Mouse (Mus musculus): ENCODE data around the gene Rnls. TPM values are rescaled to one million over a fixed set of nuclear protein-coding genes. Genes with fewer than 3 reads are reported as not detected.

Gene Rnls
- polyA plus RNA-seq, 1 experiment from 2014 or later: 7.6 TPM

- peak overlapping the region; percentile 12; the same call in 1 of the 2 replicates for H3K4me2 ChIP-seq
- 44% methylated on average over 12 of the region's 12 CpGs for WGBS
- no peaks in the 10 kb centered on the region for H3K36me3 ChIP-seq
- no peak overlapping the region for H3K4me3 ChIP-seq (replicated peaks)
- H3K4me1 ChIP-seq: peaks cover 30% of the 10 kb centered on the region
- H3K27me3 ChIP-seq: no peaks in the 10 kb centered on the region
- no peak overlapping the region for H3K9ac ChIP-seq
- peak overlapping the region; percentile 72 for H3K27ac ChIP-seq
- no peaks in the 10 kb centered on the region for H3K9me3 ChIP-seq (replicated peaks)
- peak; percentile 57 for ATAC-seq (replicated peaks; ENCODE audit: low FRiP score)
Observed at GRCm38 (mm10) chr19:33222595-33223223, 169.4 kb downstream of the Rnls start.

GRCm38 (mm10) chr19:33217791-33218300 is 174.2 kb downstream of the Rnls start:
- peaks cover 10% of the 10 kb centered on the region for H3K4me1 ChIP-seq
- no peak overlapping the region for H3K9ac ChIP-seq
- H3K27ac ChIP-seq: no peak overlapping the region
- no peaks in the 10 kb centered on the region for H3K27me3 ChIP-seq
- H3K36me3 ChIP-seq: no peaks in the 10 kb centered on the region
- H3K4me2 ChIP-seq: no peak overlapping the region
- 81% methylated on average over 6 of the region's 6 CpGs for WGBS
- H3K4me3 ChIP-seq (replicated peaks): no peak overlapping the region
- no peak for ATAC-seq (replicated peaks; ENCODE audit: low FRiP score)
- H3K9me3 ChIP-seq (replicated peaks): no peaks in the 10 kb centered on the region

- H3K9ac ChIP-seq: no peak overlapping the region
- no peak overlapping the region for H3K4me3 ChIP-seq (replicated peaks)
- no peaks in the 10 kb centered on the region for H3K27me3 ChIP-seq
- no peak for ATAC-seq (replicated peaks; ENCODE audit: low FRiP score)
- no peaks in the 10 kb centered on the region for H3K36me3 ChIP-seq
- H3K4me1 ChIP-seq: 0 out of 2 replicates have a peak, but pooled peaks cover 4% of the 10 kb centered on the region
- H3K27ac ChIP-seq: no peak overlapping the region
- H3K9me3 ChIP-seq (replicated peaks): no peaks in the 10 kb centered on the region
- 80% methylated on average over 2 of the region's 2 CpGs for WGBS
- no peak overlapping the region for H3K4me2 ChIP-seq
Observed at GRCm38 (mm10) chr19:33209709-33210108, 182.4 kb downstream of the Rnls start.

GRCm38 (mm10) chr19:33207991-33208390 is 184.1 kb downstream of the Rnls start:
- no peak for ATAC-seq (replicated peaks; ENCODE audit: low FRiP score)
- 0 out of 2 replicates have a peak, but pooled peaks cover 4% of the 10 kb centered on the region for H3K4me1 ChIP-seq
- WGBS: 9% methylated on average over 1 of the region's 1 CpGs
- no peak overlapping the region for H3K4me2 ChIP-seq
- no peaks in the 10 kb centered on the region for H3K9me3 ChIP-seq (replicated peaks)
- no peaks in the 10 kb centered on the region for H3K27me3 ChIP-seq
- no peaks in the 10 kb centered on the region for H3K36me3 ChIP-seq
- H3K4me3 ChIP-seq (replicated peaks): no peak overlapping the region
- no peak overlapping the region for H3K9ac ChIP-seq
- H3K27ac ChIP-seq: 0 out of 2 replicates have a peak overlapping the region, but pooled peaks have one; percentile 32

GRCm38 (mm10) chr19:33205389-33205788 is 186.7 kb downstream of the Rnls start:
- H3K27ac ChIP-seq: no peak overlapping the region
- no peak overlapping the region for H3K9ac ChIP-seq
- no peaks in the 10 kb centered on the region for H3K9me3 ChIP-seq (replicated peaks)
- H3K4me3 ChIP-seq (replicated peaks): no peak overlapping the region
- H3K4me1 ChIP-seq: 0 out of 2 replicates have a peak, but pooled peaks cover 4% of the 10 kb centered on the region
- 87% methylated on average over 2 of the region's 2 CpGs for WGBS
- no peaks in the 10 kb centered on the region for H3K27me3 ChIP-seq
- ATAC-seq (replicated peaks; ENCODE audit: low FRiP score): no peak
- no peaks in the 10 kb centered on the region for H3K36me3 ChIP-seq
- no peak overlapping the region for H3K4me2 ChIP-seq

- Histone ChIP-seq H3K36me3 (no peaks in the 10 kb centered on the region), H3K27ac (no peak overlapping the region), H3K9ac (no peak overlapping the region), H3K9me3 (replicated peaks) (no peaks in the 10 kb centered on the region), H3K27me3 (no peaks in the 10 kb centered on the region), H3K4me1 (no peaks in the 10 kb centered on the region), H3K4me2 (no peak overlapping the region), H3K4me3 (replicated peaks) (no peak overlapping the region)
- ATAC-seq (replicated peaks; ENCODE audit: low FRiP score): no peak
- 85% methylated on average over 6 of the region's 6 CpGs for WGBS
Observed at GRCm38 (mm10) chr19:33202422-33202821, 189.7 kb downstream of the Rnls start.

- no peaks in the 10 kb centered on the region for H3K9me3 ChIP-seq (replicated peaks)
- H3K27ac ChIP-seq: no peak overlapping the region
- H3K9ac ChIP-seq: no peak overlapping the region
- no peak overlapping the region for H3K4me2 ChIP-seq
- H3K27me3 ChIP-seq: no peaks in the 10 kb centered on the region
- WGBS: 51% methylated on average over 4 of the region's 4 CpGs
- no peak for ATAC-seq (replicated peaks; ENCODE audit: low FRiP score)
- H3K4me3 ChIP-seq (replicated peaks): no peak overlapping the region
- H3K36me3 ChIP-seq: no peaks in the 10 kb centered on the region
- H3K4me1 ChIP-seq: no peaks in the 10 kb centered on the region
Observed at GRCm38 (mm10) chr19:33201181-33201580, 190.9 kb downstream of the Rnls start.

GRCm38 (mm10) chr19:33192064-33192463 is 200.0 kb downstream of the Rnls start:
- no peak overlapping the region for H3K4me2 ChIP-seq
- H3K27ac ChIP-seq: no peak overlapping the region
- 76% methylated on average over 2 of the region's 2 CpGs for WGBS
- no peak for ATAC-seq (replicated peaks; ENCODE audit: low FRiP score)
- no peaks in the 10 kb centered on the region for H3K4me1 ChIP-seq
- H3K9me3 ChIP-seq (replicated peaks): no peaks in the 10 kb centered on the region
- H3K27me3 ChIP-seq: no peaks in the 10 kb centered on the region
- no peak overlapping the region for H3K9ac ChIP-seq
- H3K4me3 ChIP-seq (replicated peaks): no peak overlapping the region
- no peaks in the 10 kb centered on the region for H3K36me3 ChIP-seq

- 78% methylated on average over 1 of the region's 1 CpGs for WGBS
Observed at GRCm38 (mm10) chr19:33188766-33189165, 203.3 kb downstream of the Rnls start.

GRCm38 (mm10) chr19:33179595-33179994 is 212.5 kb downstream of the Rnls start:
- Histone ChIP-seq H3K27ac (no peak overlapping the region), H3K4me3 (replicated peaks) (no peak overlapping the region), H3K9ac (no peak overlapping the region), H3K4me2 (no peak overlapping the region), H3K36me3 (no peaks in the 10 kb centered on the region), H3K4me1 (no peaks in the 10 kb centered on the region), H3K9me3 (replicated peaks) (no peaks in the 10 kb centered on the region), H3K27me3 (no peaks in the 10 kb centered on the region)
- 73% methylated on average over 5 of the region's 5 CpGs for WGBS
- no peak for ATAC-seq (replicated peaks; ENCODE audit: low FRiP score)

More at GRCm38 (mm10) chr19:33188766-33189165, 203.3 kb downstream of the Rnls start:
- Histone ChIP-seq H3K27ac (no peak overlapping the region), H3K9ac (no peak overlapping the region), H3K4me3 (replicated peaks) (no peak overlapping the region), H3K4me1 (no peaks in the 10 kb centered on the region), H3K4me2 (no peak overlapping the region), H3K27me3 (no peaks in the 10 kb centered on the region), H3K36me3 (no peaks in the 10 kb centered on the region), H3K9me3 (replicated peaks) (no peaks in the 10 kb centered on the region)
- no peak for ATAC-seq (replicated peaks; ENCODE audit: low FRiP score)

- ATAC-seq (replicated peaks; ENCODE audit: low FRiP score): no peak
- no peak overlapping the region for H3K4me3 ChIP-seq (replicated peaks)
Observed at GRCm38 (mm10) chr19:33178866-33179265, 213.2 kb downstream of the Rnls start.

GRCm38 (mm10) chr19:33178367-33178766 is 213.7 kb downstream of the Rnls start:
- ATAC-seq (replicated peaks; ENCODE audit: low FRiP score): no peak
- H3K4me2 ChIP-seq: no peak overlapping the region
- no peaks in the 10 kb centered on the region for H3K9me3 ChIP-seq (replicated peaks)
- H3K27me3 ChIP-seq: no peaks in the 10 kb centered on the region
- 58% methylated on average over 6 of the region's 6 CpGs for WGBS
- H3K27ac ChIP-seq: no peak overlapping the region
- H3K36me3 ChIP-seq: no peaks in the 10 kb centered on the region
- H3K4me3 ChIP-seq (replicated peaks): no peak overlapping the region
- H3K9ac ChIP-seq: no peak overlapping the region
- H3K4me1 ChIP-seq: no peaks in the 10 kb centered on the region

More at GRCm38 (mm10) chr19:33178866-33179265, 213.2 kb downstream of the Rnls start:
- no peaks in the 10 kb centered on the region for H3K9me3 ChIP-seq (replicated peaks)
- H3K36me3 ChIP-seq: no peaks in the 10 kb centered on the region
- WGBS: 67% methylated on average over 3 of the region's 3 CpGs
- H3K27ac ChIP-seq: no peak overlapping the region
- no peaks in the 10 kb centered on the region for H3K27me3 ChIP-seq
- H3K4me2 ChIP-seq: no peak overlapping the region
- no peaks in the 10 kb centered on the region for H3K4me1 ChIP-seq
- no peak overlapping the region for H3K9ac ChIP-seq

GRCm38 (mm10) chr19:33173991-33174390 is 218.1 kb downstream of the Rnls start:
- Histone ChIP-seq H3K4me3 (replicated peaks) (no peak overlapping the region), H3K27me3 (no peaks in the 10 kb centered on the region), H3K9me3 (replicated peaks) (no peaks in the 10 kb centered on the region), H3K4me2 (no peak overlapping the region), H3K36me3 (no peaks in the 10 kb centered on the region), H3K4me1 (no peaks in the 10 kb centered on the region), H3K27ac (no peak overlapping the region), H3K9ac (no peak overlapping the region)
- no peak for ATAC-seq (replicated peaks; ENCODE audit: low FRiP score)
